Mouse (Mus musculus): ENCODE data around the gene Lkaaear1.

DNA sequence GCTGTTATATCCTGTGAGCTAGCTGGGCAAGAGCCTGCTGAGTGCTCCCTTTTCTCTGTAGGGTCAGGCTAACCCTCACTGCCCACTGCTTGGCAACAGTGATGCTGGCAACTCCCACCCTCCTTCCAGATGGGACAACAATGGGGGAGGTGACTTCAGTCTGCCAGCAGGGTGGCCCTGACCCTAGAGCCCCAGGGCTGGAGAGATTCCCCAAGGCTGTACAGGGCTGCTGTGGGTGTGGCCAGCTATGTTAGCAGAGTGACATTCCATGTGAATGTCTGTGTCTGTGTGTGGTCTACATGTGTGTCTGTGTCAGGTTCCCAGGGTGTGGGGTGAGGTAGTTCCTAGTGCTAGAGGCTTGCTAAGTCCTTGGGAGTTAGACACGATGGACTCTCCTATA is 24.7 kb downstream of the Lkaaear1 start:
- no peak for TF ChIP-seq POLR2A (IDR thresholded peaks at IDR 0.05; ENCODE audit: insufficient read depth, low read depth, low read length)
- no peak for TF ChIP-seq CTCF (IDR thresholded peaks at IDR 0.05)
- no peak for TF ChIP-seq EP300 (IDR thresholded peaks at IDR 0.05; ENCODE audit: insufficient read depth, low read depth, low read length)

Measured in heart, adult 2 months (tissue).